Mouse (Mus musculus) liver, embryonic 12.5 days (tissue): Measurements from ENCODE around the gene Mcub. TPM values are rescaled to one million over a fixed set of nuclear protein-coding genes. Genes with fewer than 3 reads are reported as not detected.

Experiments
- ATAC-seq: fragments of 200-750 bp; cut with Nextera tagmentation; 2 replicates; pipeline ENCODE4 v1.8.0; 2017; ENCODE audit warnings: moderate number of reproducible peaks, mild to moderate bottlenecking, moderate library complexity
- H3K27ac ChIP-seq: fragments of 300-500 bp; sonication (generic); 2 replicates; pipeline ENCODE4 v1.5.1; 2016; ENCODE audit warnings: mild to moderate bottlenecking
- H3K27me3 ChIP-seq: fragments of 300-500 bp; sonication (generic); replicated peaks from 2 replicates; pipeline ENCODE4 v1.6.1; 2016; ENCODE audit warnings: mild to moderate bottlenecking, moderate library complexity
- H3K36me3 ChIP-seq: fragments of 300-500 bp; sonication (generic); 2 replicates; pipeline ENCODE4 v1.6.1; 2016; ENCODE audit warnings: mild to moderate bottlenecking, moderate library complexity
- H3K4me1 ChIP-seq: fragments of 300-500 bp; sonication (generic); 2 replicates; pipeline ENCODE4 v1.6.1; 2016
- H3K4me2 ChIP-seq: fragments of 300-500 bp; sonication (generic); 2 replicates; pipeline ENCODE4 v1.6.1; 2016; ENCODE audit warnings: mild to moderate bottlenecking, moderate library complexity
- H3K4me3 ChIP-seq: fragments of 300-500 bp; sonication (generic); 2 replicates; pipeline ENCODE4 v1.5.1; 2016; ENCODE audit warnings: mild to moderate bottlenecking, moderate library complexity
- H3K9ac ChIP-seq: fragments of 300-500 bp; sonication (generic); 2 replicates; pipeline ENCODE4 v1.6.1; 2016; ENCODE audit warnings: mild to moderate bottlenecking, moderate library complexity
- H3K9me3 ChIP-seq: fragments of 300-500 bp; sonication (generic); replicated peaks from 2 replicates; pipeline ENCODE4 v1.6.1; 2016; ENCODE audit warnings: mild to moderate bottlenecking, moderate library complexity
- WGBS: fragments of 180-500 bp; shearing (Covaris S2); methylation state at CpG from one replicate; pipeline ENCODE4 v1.1.7; 2016; ENCODE audit not compliant: insufficient replicate concordance; 5-methylcytosine and 5-hydroxymethylcytosine counted together
- polyA plus RNA-seq: library from polyadenylated mRNA; unstranded; fragments of >200 nt; fragmentation: Nextera tagmentation; extraction: Ambion mirVana; gene quantifications from 2 replicates; pipeline ENCODE4 v1.2.1, GENCODE M21; 2016

Mcub gene
- polyA plus RNA-seq, 1 experiment from 2014 or later = 6.6 TPM

- Histone ChIP-seq H3K36me3 (no peaks in the 10 kb centered on the region), H3K4me1 (peaks cover 21% of the 10 kb centered on the region), H3K4me2 (peak overlapping the region; percentile 23), H3K27me3 (no peaks in the 10 kb centered on the region), H3K9me3 (no peaks in the 10 kb centered on the region), H3K4me3 (no peak overlapping the region), H3K9ac (no peak overlapping the region), H3K27ac (no peak overlapping the region)
- ATAC-seq = peak; percentile 81
- WGBS = 19% methylated on average over 5 of the region's 5 CpGs
Measured at GRCm38 (mm10) chr3:129946217-129946914, 23.6 kb downstream of the Mcub start.

- H3K9ac ChIP-seq = no peak overlapping the region
- peaks cover 21% of the 10 kb centered on the region for H3K4me1 ChIP-seq
- H3K9me3 ChIP-seq = no peaks in the 10 kb centered on the region
- no peak for ATAC-seq
- no peak overlapping the region for H3K4me3 ChIP-seq
- H3K27ac ChIP-seq = no peak overlapping the region
- no peaks in the 10 kb centered on the region for H3K36me3 ChIP-seq
- no peaks in the 10 kb centered on the region for H3K27me3 ChIP-seq
- H3K4me2 ChIP-seq = no peak overlapping the region
- WGBS = 33% methylated on average over 4 of the region's 4 CpGs
Measured at GRCm38 (mm10) chr3:129943813-129944212, 26.2 kb downstream of the Mcub start.

- ATAC-seq = no peak
- 89% methylated on average over 1 of the region's 1 CpGs for WGBS
Measured at GRCm38 (mm10) chr3:129941291-129941690, 28.7 kb downstream of the Mcub start.

GRCm38 (mm10) chr3:129940780-129941179 is 29.2 kb downstream of the Mcub start:
- Histone ChIP-seq H3K36me3 (no peaks in the 10 kb centered on the region), H3K4me2 (no peak overlapping the region), H3K9ac (no peak overlapping the region), H3K4me1 (peaks cover 8% of the 10 kb centered on the region; the same call in 1 of the 2 replicates), H3K27me3 (no peaks in the 10 kb centered on the region), H3K9me3 (no peaks in the 10 kb centered on the region), H3K4me3 (no peak overlapping the region), H3K27ac (no peak overlapping the region)
- ATAC-seq = no peak
- 85% methylated on average over 2 of the region's 2 CpGs for WGBS

More at GRCm38 (mm10) chr3:129941291-129941690, 28.7 kb downstream of the Mcub start:
- Histone ChIP-seq H3K9ac (no peak overlapping the region), H3K4me3 (no peak overlapping the region), H3K9me3 (no peaks in the 10 kb centered on the region), H3K36me3 (no peaks in the 10 kb centered on the region), H3K4me1 (peaks cover 13% of the 10 kb centered on the region), H3K27me3 (no peaks in the 10 kb centered on the region), H3K27ac (no peak overlapping the region), H3K4me2 (no peak overlapping the region)

GRCm38 (mm10) chr3:129939058-129939457 is 30.9 kb downstream of the Mcub start:
- H3K4me3 ChIP-seq = no peak overlapping the region

GRCm38 (mm10) chr3:129937848-129938247 is 32.2 kb downstream of the Mcub start:
- Histone ChIP-seq H3K36me3 (no peaks in the 10 kb centered on the region), H3K9me3 (no peaks in the 10 kb centered on the region), H3K4me1 (no peaks in the 10 kb centered on the region), H3K9ac (no peak overlapping the region), H3K4me2 (no peak overlapping the region), H3K4me3 (no peak overlapping the region), H3K27me3 (no peaks in the 10 kb centered on the region), H3K27ac (no peak overlapping the region)
- ATAC-seq = no peak
- WGBS = 46% methylated on average over 3 of the region's 3 CpGs

More at GRCm38 (mm10) chr3:129939058-129939457, 30.9 kb downstream of the Mcub start:
- 66% methylated on average over 7 of the region's 7 CpGs for WGBS
- H3K27ac ChIP-seq = no peak overlapping the region
- no peak overlapping the region for H3K9ac ChIP-seq
- no peaks in the 10 kb centered on the region for H3K27me3 ChIP-seq
- no peak overlapping the region for H3K4me2 ChIP-seq
- 0 out of 2 replicates have a peak, but pooled peaks cover 1% of the 10 kb centered on the region for H3K4me1 ChIP-seq
- no peak for ATAC-seq
- no peaks in the 10 kb centered on the region for H3K9me3 ChIP-seq
- H3K36me3 ChIP-seq = no peaks in the 10 kb centered on the region

GRCm38 (mm10) chr3:129936561-129936960 is 33.4 kb downstream of the Mcub start:
- 52% methylated on average over 9 of the region's 9 CpGs for WGBS
- Histone ChIP-seq H3K27me3 (no peaks in the 10 kb centered on the region), H3K4me3 (no peak overlapping the region), H3K4me2 (no peak overlapping the region), H3K9ac (no peak overlapping the region), H3K9me3 (no peaks in the 10 kb centered on the region), H3K36me3 (no peaks in the 10 kb centered on the region), H3K27ac (no peak overlapping the region), H3K4me1 (no peaks in the 10 kb centered on the region)
- no peak for ATAC-seq

GRCm38 (mm10) chr3:129932443-129932842 is 37.6 kb downstream of the Mcub start:
- Histone ChIP-seq H3K36me3 (no peaks in the 10 kb centered on the region), H3K4me3 (no peak overlapping the region), H3K9ac (no peak overlapping the region), H3K27ac (no peak overlapping the region), H3K9me3 (no peaks in the 10 kb centered on the region), H3K27me3 (no peaks in the 10 kb centered on the region), H3K4me2 (no peak overlapping the region), H3K4me1 (no peaks in the 10 kb centered on the region)
- 27% methylated on average over 4 of the region's 4 CpGs for WGBS
- no peak for ATAC-seq

GRCm38 (mm10) chr3:129930213-129930778 is 39.7 kb downstream of the Mcub start:
- 58% methylated on average over 6 of the region's 6 CpGs for WGBS
- Histone ChIP-seq H3K36me3 (no peaks in the 10 kb centered on the region), H3K27me3 (no peaks in the 10 kb centered on the region), H3K9me3 (no peaks in the 10 kb centered on the region), H3K4me2 (no peak overlapping the region), H3K4me3 (no peak overlapping the region), H3K4me1 (no peaks in the 10 kb centered on the region), H3K27ac (no peak overlapping the region), H3K9ac (no peak overlapping the region)
- ATAC-seq = no peak

GRCm38 (mm10) chr3:129925861-129926260 is 44.1 kb downstream of the Mcub start:
- Histone ChIP-seq H3K4me3 (no peak overlapping the region), H3K9me3 (no peaks in the 10 kb centered on the region), H3K36me3 (no peaks in the 10 kb centered on the region), H3K27ac (no peak overlapping the region), H3K4me1 (no peaks in the 10 kb centered on the region), H3K4me2 (no peak overlapping the region), H3K27me3 (no peaks in the 10 kb centered on the region), H3K9ac (no peak overlapping the region)
- ATAC-seq = no peak
- WGBS = 80% methylated on average over 3 of the region's 3 CpGs

- Histone ChIP-seq H3K27ac (no peak overlapping the region), H3K4me3 (no peak overlapping the region), H3K27me3 (no peaks in the 10 kb centered on the region), H3K4me1 (no peaks in the 10 kb centered on the region), H3K36me3 (no peaks in the 10 kb centered on the region), H3K4me2 (no peak overlapping the region), H3K9ac (no peak overlapping the region), H3K9me3 (no peaks in the 10 kb centered on the region)
- ATAC-seq = no peak
- 75% methylated on average over 7 of the region's 7 CpGs for WGBS
Measured at GRCm38 (mm10) chr3:129923581-129923980, 46.4 kb downstream of the Mcub start.

- Histone ChIP-seq H3K4me3 (no peak overlapping the region), H3K27ac (no peak overlapping the region), H3K27me3 (no peaks in the 10 kb centered on the region), H3K4me2 (no peak overlapping the region), H3K36me3 (peaks cover 10% of the 10 kb centered on the region), H3K4me1 (no peaks in the 10 kb centered on the region), H3K9me3 (no peaks in the 10 kb centered on the region), H3K9ac (no peak overlapping the region)
- WGBS = 26% methylated on average over 13 of the region's 13 CpGs
- no peak; the same call in 1 of the 2 replicates for ATAC-seq
Measured at GRCm38 (mm10) chr3:129918434-129918833, 51.6 kb downstream of the Mcub start.
